Mouse (Mus musculus): ENCODE results near the gene Cachd1.
A peak's percentile ranks its signal among the peaks of the same experiment; 100 is the strongest.

Gene Cachd1

DNA sequence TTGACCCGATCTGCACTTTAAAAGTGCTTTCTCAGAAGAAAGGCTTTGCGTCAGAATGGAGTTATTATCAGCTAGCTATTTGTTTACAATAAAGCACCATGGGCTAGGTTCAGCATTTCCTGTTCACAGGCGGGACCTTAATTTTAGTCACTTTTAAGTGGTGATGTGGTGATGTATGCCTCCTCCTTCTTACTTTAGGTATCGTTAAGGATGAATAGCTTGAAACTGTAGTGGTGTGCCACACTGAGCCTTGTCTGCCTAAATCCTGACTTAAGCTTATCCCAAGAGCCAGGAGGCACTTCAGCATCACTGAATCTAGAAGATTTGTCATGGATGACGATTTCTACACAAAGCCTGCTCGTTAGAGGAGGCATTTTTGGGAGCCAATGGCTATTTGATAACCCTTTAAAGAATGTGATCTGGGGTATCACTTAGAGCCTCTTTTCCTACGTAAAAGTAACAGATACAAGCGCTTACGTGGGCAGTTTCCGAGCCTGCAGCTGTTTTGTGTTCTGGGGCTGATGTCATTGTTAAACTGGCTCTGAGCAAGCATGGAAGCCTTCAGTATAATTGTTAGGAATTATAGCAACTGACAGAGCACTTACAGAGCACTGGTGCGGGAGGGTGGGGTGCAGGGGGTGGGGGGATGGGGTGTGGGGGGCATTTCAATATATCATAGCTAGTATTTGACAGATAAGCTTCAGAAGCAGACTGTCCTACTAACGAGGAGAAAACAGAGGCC is 89.7 kb downstream of the Cachd1 start:
- DNase-seq, result no peak

DNA sequence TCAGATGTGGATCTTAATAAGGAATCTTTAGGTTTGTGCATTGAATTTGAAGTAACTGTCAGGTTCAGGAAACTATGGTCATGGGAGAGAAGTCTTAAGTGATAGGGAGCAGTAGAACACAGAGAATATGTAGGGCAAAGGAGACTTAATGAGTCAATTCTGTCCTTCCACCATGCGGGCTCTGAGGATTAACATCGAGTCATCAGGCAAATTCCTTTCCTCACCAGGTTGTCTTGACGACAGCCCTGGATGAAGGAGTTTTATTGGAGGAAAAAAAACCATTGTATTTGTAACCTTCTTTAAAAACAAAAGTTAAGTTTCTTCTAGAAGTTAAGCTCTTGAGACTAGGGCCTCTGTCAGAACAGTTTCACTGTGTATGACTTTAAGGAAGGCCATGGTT is 100.9 kb downstream of the Cachd1 start:
- DNase-seq, result no peak

DNA sequence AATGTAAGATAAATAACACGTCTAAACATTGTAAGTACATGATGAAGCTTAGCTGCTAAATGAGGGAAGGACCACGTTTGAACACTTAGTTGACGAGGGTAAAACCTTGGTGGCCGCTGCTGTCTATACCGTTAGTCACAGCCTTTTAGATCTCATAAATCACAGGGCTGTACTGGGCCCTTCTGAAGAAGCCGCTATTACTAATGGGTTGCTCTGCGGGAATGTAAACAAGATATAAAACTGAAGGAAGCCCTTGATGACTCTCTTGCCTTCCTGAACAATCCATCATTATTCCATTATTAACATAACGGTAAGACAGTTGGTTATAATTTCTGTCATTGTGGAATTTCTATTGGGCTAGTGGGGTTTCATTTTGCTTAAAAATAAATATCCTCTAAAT is 102.9 kb downstream of the Cachd1 start:
- DNase-seq, result no peak

- no peak for DNase-seq
Measured at GRCm38 (mm10) chr4:100880075-100880474, 103.6 kb downstream of the Cachd1 start.

DNA sequence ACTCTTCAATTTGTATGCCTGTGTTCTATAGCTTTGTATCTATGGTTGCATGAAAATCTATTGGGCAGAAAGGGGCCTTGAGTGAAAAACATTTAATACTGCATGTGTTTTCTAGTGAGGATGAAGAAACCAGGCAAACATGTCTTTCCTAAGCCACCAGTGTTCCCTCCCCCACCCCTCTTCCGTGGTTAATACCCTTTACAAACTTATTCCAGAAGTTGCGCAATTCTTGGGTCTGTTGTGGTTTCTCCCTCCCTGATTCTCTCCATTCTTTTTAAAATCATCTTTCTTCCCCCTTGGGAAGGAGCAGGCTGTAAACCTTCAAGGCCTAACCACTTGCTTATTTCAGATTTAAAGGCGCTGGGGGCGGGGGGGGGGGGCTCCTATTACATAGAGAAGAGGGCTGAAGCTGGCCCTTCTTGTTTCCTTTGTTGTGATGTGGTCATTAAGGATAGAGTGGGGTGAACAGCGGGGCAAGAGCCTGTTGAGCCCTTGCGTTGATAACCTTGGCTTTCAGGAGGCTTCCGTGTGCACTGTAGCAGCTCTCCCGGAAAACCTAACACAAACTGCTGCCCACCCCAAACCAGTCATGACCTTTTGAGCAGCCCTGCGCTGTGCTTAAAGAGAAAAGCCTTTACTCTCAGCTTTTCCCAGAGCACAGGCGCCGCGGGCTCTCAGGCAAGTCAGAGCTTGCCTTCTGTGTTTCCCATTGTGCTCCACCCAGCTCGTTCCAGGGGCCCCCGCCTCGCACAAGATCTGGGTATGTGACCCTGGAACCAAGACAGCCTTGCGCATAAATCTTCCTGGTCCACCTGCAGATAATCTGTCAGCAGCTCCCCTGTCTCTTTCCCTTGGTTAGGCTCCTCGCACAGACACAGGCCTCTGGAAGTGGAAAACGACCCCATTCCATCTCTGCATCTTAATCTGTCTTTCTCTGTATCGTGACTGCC is 109.6 kb downstream of the Cachd1 start:
- no peak for DNase-seq

DNA sequence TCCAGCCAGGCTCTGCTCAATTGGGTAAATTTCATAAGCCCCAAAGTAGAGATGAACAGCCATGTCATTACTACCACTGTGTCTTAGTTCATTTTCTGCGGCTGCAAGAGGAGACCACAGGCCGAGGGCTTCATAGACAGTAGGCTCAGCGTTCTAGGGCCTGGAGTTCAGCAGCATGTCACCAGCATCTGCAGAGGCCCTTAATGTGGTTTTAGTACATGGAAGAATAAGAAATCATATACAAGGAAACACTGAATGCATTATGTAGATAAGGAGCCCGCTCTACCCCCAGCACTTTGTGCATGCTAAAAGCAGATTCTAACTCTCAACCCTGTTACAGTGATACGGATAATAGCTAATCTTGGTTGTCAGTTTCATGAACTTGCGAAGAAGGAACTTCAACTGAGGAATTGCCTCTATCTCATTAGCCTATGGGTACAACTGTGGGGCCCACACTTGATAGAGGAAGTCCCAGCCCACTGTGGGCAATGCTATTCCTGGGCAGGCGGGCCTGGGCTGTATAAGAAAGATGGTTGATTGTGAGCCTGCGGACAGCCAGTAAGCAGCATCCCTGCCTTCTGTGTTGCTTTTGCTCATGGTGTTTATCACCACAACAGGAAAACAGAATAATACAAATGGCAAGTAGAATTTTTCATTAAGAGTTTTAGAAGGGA is 110.4 kb downstream of the Cachd1 start:
- DNase-seq, result no peak

DNA sequence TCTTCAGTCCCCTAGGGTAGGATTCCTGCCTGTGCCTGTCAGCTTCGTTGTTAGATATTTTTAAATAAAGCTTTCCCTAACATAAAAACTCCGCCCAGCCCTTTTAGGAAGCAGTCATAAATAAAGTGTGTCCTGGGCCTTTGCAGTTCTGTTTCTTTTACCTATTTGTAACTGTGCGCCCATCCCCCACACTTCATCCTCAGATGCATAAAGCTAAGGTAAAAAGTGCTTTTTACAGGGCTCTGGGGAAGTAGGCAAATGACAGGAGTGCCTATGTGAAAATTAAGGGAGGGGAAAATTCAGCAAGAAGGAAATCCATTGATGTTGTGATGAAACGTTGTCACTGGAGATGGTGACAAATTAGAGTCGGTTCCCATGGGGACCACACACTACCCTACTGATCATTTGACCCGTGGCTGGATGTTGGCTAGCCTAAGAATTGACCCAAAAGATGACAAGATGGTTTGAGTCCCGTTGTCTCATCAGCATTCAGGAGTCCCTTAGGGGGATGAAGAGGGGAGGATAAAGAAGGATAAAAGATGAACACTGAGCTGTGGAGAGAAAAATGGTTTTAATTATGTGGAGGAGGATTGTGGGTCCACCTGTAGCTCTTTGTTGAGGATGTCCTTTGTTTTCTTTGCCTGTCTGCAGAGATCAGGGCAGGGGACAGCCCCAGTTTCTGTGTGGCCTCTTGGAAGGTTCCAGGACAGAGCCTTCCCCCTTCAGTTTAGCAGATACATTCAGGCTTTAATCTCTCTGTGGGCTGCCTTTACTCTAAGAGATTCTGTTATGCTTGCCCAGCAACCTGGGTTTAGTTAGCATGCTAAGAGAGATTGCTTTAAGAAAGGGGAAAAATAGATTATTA is 113.9 kb downstream of the Cachd1 start:
- no peak for DNase-seq

- DNase-seq, result no peak
Measured at GRCm38 (mm10) chr4:100893739-100894138, 117.3 kb downstream of the Cachd1 start.

GRCm38 (mm10) chr4:100894142-100894541 is 117.7 kb downstream of the Cachd1 start:
- DNase-seq, result no peak

GRCm38 (mm10) chr4:100896260-100897010 is 120.0 kb downstream of the Cachd1 start:
- no peak for DNase-seq

GRCm38 (mm10) chr4:100897943-100898342 is 121.5 kb downstream of the Cachd1 start:
- no peak for DNase-seq

DNA sequence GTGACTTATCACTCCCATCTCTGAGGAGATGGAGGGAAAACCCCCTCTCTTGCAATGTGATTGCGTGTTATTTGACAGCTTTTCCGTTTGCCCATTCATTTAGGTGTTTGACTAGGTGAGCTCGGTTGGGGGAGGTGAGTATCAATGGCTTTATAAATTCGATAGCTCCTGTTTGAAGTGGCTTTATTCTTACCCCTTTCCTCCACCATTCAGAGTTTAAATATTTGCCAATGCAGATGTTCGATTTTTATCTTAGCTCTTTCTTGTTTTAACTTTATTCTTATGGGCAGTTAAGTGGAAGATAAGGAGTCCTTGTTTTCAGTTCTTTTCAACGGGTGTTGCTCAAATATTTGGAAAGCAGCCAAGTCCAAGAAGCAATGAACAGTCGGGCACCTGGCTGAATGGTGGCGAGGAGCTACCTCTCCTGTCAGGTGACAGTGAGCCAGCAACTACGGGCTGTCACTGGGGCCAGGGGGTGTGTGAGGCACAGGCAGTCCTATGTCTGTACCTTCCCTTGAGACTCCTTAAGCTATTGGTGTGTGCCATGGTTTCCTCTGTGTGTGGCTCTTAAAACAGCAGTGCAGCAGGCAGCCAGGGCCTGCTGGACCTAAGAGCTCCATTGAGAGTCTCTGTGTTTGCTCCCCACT is 133.3 kb downstream of the Cachd1 start:
- peak in 1 of 2 experiments; percentile 21 for DNase-seq

DNA sequence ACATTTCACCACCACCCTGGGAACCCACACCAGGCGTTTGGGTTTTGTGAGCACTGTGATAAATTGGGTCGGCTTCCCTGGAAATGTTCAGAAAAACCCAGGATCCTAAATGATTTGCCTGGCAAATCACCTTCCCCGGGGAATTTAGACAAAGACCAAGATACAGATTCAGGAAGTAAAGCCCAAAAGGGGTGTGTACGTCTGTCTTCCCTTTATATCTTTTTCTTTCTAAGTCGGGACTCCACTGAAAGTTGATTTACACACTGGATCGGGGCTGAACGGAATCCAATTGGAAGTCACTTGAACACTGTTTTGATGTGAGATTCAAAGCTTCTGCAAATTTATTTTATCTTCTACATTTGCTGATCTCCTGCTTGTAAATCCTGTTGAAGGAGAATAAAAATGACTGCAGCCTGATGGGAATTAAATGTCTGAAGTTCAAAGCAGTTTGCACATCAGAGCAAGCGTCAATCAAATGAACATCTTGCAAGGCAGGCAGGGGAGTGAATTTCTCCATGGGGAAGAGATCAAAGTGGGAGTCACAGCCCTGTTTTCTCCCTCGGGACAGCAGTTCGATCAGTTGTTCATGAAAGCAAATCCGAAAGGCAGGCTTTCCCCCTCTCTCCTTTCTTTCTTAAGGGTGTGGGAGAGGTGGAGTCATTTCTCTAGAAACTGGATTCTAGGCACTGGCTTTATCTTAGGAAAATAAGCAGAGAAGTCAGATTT is 134.3 kb downstream of the Cachd1 start:
- no peak for DNase-seq

- DNase-seq, result no peak
Measured at GRCm38 (mm10) chr4:100911658-100912057, 135.2 kb downstream of the Cachd1 start.

- no peak for DNase-seq
Measured at GRCm38 (mm10) chr4:100913666-100914065, 137.2 kb downstream of the Cachd1 start.

DNA sequence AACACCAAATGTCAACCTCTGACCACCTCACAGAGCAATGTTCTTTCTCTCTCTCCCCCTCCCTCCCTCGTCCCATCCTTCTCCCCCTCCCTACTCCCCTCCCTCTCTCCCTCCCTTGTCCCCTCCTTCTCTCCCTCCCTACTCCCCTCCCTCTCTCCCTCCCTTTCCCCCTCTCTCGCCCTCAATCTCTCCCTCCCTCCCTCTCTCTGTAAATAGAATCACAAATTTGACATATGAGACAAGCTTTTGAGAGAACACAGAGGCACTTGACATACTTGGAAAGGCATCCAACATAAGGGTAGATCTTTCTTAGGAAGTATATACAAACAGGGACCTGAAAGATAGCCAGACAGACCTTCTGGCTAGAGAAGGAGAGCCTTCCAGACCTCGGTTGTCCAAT is 138.1 kb downstream of the Cachd1 start:
- no peak for DNase-seq

- no peak for DNase-seq
Measured at GRCm38 (mm10) chr4:100915093-100915492, 138.6 kb downstream of the Cachd1 start.

- no peak for DNase-seq
Measured at GRCm38 (mm10) chr4:100917511-100917910, 141.0 kb downstream of the Cachd1 start.

GRCm38 (mm10) chr4:100920413-100920812 is 143.9 kb downstream of the Cachd1 start:
- no peak for DNase-seq

GRCm38 (mm10) chr4:100922816-100923554 is 146.5 kb downstream of the Cachd1 start:
- no peak for DNase-seq
